Mouse (Mus musculus) testis, postnatal 10 days (tissue): ENCODE results near the gene Msi1.

Experiments used
- DNase-seq: peaks from one replicate; pipeline ENCODE4 v3.0.0; 2021; ENCODE audit warnings: low spot score

Gene Msi1

DNA sequence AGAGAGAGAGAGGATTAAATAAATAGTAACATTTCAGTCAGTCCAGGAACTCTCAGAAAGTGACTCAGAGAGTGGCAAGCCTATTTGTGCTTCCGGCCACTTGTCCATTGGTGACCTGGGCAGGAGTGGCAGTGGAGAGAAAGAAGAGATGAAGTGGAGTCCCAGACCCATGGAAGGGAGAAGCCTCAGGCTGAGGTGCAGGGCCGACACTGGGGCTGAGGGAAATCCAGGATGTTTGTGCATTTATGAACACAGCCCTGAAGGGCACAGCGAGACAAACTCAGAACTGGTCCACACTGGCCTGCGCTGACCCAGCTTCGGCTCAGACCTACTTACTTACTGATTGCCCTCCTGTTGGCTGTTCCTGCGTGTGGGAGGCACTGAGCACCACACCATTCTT lies 40.4 kb downstream of the Msi1 start:
- DNase-seq = no peak

GRCm38 (mm10) chr5:115470766-115471531 lies 41.5 kb downstream of the Msi1 start:
- DNase-seq = peak; percentile 80

DNA sequence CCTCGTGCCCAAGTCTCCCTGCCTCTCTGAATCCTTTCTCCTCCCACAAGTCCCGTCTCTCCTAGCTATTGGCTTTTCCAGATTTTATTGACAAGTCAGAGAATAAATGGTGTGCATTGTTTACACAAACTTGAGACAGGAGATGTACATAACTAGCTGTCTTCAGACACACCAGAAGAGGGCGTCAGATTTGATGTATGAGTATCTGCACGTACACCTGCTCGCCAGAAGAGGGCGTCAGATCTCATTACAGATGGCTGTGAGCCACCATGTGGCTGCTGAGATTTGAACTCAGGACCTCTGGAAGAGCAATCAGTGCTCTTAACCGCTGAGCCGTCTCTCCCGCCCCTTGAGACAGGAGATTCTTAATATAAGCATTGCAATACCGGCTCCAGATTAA lies 43.8 kb downstream of the Msi1 start:
- no peak for DNase-seq

DNA sequence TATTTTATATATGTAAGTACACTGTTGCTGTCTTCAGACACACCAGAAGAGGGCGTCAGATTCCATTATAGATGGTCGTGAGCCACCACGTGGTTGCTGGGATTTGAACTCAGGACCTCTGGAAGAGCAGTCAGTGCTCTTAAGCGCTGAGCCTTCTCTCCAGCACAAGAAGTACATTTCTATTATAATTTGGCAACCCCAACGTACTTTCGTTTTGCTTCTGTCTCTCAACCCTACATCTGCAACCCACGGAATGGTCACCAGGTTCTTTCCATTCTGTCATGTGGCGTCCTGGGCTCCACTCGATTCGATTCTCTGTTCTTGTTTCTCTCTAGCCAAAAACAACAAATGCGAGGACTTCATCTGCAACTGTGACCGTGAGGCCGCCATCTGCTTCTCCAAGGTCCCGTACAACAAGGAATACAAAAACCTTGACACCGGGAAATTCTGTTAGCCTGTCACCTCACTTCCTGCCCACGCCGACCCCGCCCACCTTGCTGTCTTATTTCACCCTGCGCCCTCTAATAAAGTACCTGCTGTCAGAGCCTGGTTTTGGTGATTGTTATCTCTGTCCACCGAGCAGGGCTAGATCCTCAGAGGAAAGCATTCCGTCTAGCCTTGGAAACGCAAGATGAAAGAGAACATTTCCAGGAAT lies 44.9 kb downstream of the Msi1 start:
- no peak for DNase-seq

GRCm38 (mm10) chr5:115475337-115476106 lies 46.1 kb downstream of the Msi1 start:
- DNase-seq = no peak

GRCm38 (mm10) chr5:115476107-115476727 lies 46.8 kb downstream of the Msi1 start:
- DNase-seq = no peak

- no peak for DNase-seq
Observed at GRCm38 (mm10) chr5:115479561-115479960, 50.2 kb downstream of the Msi1 start.

GRCm38 (mm10) chr5:115480101-115480500 lies 50.7 kb downstream of the Msi1 start:
- DNase-seq = no peak

- DNase-seq = no peak
Observed at GRCm38 (mm10) chr5:115482390-115483265, 53.2 kb downstream of the Msi1 start.

- no peak for DNase-seq
Observed at GRCm38 (mm10) chr5:115483385-115483784, 54.0 kb downstream of the Msi1 start.

DNA sequence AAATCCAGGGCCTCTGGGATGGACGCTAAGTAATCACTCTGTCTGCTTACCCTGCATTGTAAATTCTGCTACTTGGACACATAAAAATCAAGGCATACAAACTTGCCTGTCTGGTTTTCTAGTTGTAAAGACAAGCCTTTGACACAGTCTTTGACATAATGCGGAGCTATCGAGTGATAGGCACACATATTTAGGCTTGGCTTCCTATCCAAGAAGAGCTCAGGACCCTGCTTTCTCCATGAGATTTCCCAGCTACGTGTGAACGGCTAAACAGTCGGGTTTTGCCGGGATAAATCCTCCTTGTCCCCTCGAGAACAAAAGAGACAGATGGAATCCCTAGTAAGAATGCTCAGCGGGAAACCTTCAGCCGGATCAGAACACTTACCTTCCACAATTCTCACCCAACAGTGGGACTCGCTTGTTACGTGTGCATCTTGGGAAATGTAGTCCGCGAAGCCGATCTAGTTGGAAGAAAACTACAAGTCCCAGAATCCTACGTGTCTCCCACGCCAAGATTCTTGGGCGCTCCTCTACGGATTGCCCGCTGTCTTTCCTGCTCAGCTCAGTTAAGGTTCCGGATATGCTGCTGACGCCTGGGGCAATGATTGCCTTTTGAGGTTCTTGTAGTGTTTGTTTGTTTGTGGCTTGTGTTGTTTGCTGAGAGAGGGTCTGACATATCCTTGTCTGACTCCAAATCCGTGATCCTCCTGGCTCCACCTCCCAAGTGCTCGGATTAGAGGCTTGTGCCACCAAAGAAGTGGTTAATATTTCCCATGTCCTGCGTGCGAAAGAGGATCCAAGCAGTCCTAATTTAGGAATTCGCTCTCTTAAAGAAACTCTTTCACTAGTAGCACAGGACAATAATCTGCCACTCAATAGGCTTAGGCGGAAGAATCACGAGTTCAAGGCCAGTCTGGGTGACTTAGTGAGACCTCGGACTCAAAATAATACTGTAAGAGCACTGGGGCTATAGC lies 54.8 kb downstream of the Msi1 start, which contains the start of gene Sirt4:
Gene Sirt4, minus strand, starts transcription at position 779 of the 974 bp plus-strand sequence.
- peak; percentile 68 for DNase-seq

GRCm38 (mm10) chr5:115484996-115485395 lies 55.6 kb downstream of the Msi1 start:
- no peak for DNase-seq

DNA sequence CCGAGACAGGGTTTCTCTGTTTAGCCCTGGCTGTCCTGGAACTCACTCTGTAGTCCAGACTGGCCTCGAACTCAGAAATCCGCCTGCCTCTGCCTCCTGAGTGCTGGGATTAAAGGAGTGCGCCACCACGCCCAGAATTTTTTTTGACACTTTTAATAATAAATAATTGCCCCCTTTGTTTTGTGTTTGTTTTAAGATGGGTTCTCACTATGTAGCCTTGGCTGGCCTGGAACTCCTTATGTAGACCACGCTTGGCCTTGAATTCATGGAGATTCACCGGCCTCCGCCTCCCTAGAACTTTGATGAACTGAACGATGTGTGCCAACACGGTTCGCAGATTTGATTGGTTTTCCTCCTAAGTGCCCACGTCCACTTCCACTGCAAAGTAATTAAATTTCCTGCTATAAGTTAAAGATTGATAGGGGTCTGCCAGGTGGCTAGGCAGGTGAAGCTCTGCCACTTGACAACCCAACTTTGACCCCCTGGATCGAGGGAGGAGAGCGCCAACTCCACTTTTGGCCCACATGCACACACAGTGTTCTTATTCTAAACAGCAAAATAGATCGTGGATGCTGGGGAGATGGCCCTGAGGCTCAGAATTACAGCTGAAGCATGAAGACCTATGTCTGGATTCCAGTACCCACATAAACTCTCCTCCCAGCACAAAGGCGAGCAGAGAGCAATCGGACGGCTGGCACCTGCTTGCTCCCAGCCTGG lies 56.2 kb downstream of the Msi1 start:
- no peak for DNase-seq

DNA sequence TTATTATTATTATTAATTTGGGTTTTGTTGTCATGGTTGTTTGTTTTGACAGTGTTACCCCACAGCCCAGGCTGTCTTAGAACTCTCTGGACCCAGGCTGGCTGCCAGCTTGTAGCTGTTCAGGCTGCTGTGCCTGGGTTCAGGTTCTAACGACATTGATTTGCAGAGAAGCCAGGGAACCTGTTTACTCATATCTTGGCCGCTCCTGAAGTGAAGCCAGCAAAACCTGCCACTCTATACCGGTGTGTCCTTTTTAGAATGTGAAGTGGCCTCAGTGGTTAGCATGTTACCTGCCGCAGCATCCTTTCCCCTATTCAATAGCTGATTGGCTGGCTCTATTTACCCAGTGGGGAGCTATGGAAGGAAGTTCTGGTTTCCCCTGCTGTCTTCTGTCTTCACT lies 57.3 kb downstream of the Msi1 start:
- no peak for DNase-seq

- no peak for DNase-seq
Observed at GRCm38 (mm10) chr5:115487353-115487752, 58.0 kb downstream of the Msi1 start.

GRCm38 (mm10) chr5:115487942-115488580 lies 58.7 kb downstream of the Msi1 start:
- DNase-seq = no peak

- DNase-seq = peak; percentile 85
Observed at GRCm38 (mm10) chr5:115488841-115489698, 59.7 kb downstream of the Msi1 start.
